Mouse (Mus musculus) CH12.LX (cell line): ENCODE data around the gene Terb1. TPM values are rescaled to one million over a fixed set of nuclear protein-coding genes. Genes with fewer than 3 reads are reported as not detected.

Experiments used
- DNase-seq: peaks from one replicate; pipeline ENCODE4 v3.0.0-alpha.2; 2013; ENCODE audit errors: extremely low read depth
- H3K27ac ChIP-seq: 2 replicates; pipeline ENCODE4 v1.5.1; 2012; ENCODE audit warnings: low read depth, mild to moderate bottlenecking, control low read depth, moderate library complexity; ENCODE audit not compliant: insufficient read depth
- H3K27me3 ChIP-seq: replicated peaks from 2 replicates; pipeline ENCODE3; 2012; ENCODE audit warnings: inconsistent platforms
- H3K36me3 ChIP-seq, 2 experiments: replicated peaks in 1 of 2; 2 replicates each; pipeline versions ENCODE3 to v1.6.1; 2012; ENCODE audit warnings: inconsistent platforms in 1 of 2, low read length in 1 of 2, mild to moderate bottlenecking in 1 of 2, mixed read lengths in 1 of 2, moderate library complexity in 1 of 2; ENCODE audit not compliant: control insufficient read depth in 1 of 2, insufficient read depth in 1 of 2
- H3K4me1 ChIP-seq, 2 experiments: 2 replicates each; pipeline ENCODE4 v1.6.1; 2012; ENCODE audit warnings: inconsistent platforms in 1 of 2, moderate library complexity in 1 of 2; ENCODE audit not compliant: insufficient read depth in 2 of 2, control insufficient read depth in 1 of 2
- H3K4me2 ChIP-seq: 2 replicates; pipeline ENCODE4 v1.6.1; 2012; ENCODE audit warnings: low read depth, mild to moderate bottlenecking, control low read depth; ENCODE audit not compliant: poor library complexity, insufficient read depth, severe bottlenecking
- H3K4me3 ChIP-seq, 3 experiments: fragments of 150-350 bp in 1 of 3; sonication (generic) in 1 of 3; replicated peaks in 1 of 3; 2 replicates each; pipeline versions ENCODE3 to v1.5.1; 2011 to 2012; ENCODE audit warnings: low read depth in 2 of 3, low read length in 2 of 3, mild to moderate bottlenecking in 2 of 3, moderate library complexity in 2 of 3, control low read depth in 1 of 3, improper control_type of control experiment in 1 of 3, inconsistent platforms in 1 of 3, mixed read lengths in 1 of 3; ENCODE audit not compliant: poor library complexity in 1 of 3
- H3K79me2 ChIP-seq: replicated peaks from 2 replicates; pipeline ENCODE4 v1.6.1; 2012; ENCODE audit warnings: mild to moderate bottlenecking, moderate library complexity; ENCODE audit not compliant: control insufficient read depth, poor library complexity, insufficient read depth, severe bottlenecking; ENCODE audit errors: extremely low read depth
- H3K9ac ChIP-seq: 2 replicates; pipeline ENCODE4 v1.6.1; 2012; ENCODE audit warnings: low read depth, mild to moderate bottlenecking, control low read depth, moderate library complexity; ENCODE audit not compliant: insufficient read depth
- H3K9me3 ChIP-seq: replicated peaks from 2 replicates; pipeline ENCODE3; 2012; ENCODE audit warnings: low read length, inconsistent platforms, mixed read lengths
- BHLHE40 ChIP-seq: IDR thresholded peaks from 2 replicates; pipeline ENCODE4 v1.6.1; 2011; ENCODE audit warnings: mild to moderate bottlenecking, low read depth, low read length, improper control_type of control experiment
- CTCF ChIP-seq, 2 experiments: IDR thresholded peaks in 1 of 2; conservative IDR thresholded peaks in 1 of 2; 2 replicates each; pipeline ENCODE4 v1.5.1; 2011 to 2012; ENCODE audit warnings: low read depth in 2 of 2, low read length in 2 of 2, improper control_type of control experiment in 1 of 2, inconsistent platforms in 1 of 2, mild to moderate bottlenecking in 1 of 2, moderate library complexity in 1 of 2
- HCFC1 ChIP-seq: IDR thresholded peaks from 2 replicates; pipeline ENCODE4 v1.6.1; 2012; ENCODE audit warnings: low read depth, mild to moderate bottlenecking, inconsistent platforms, low read length, improper control_type of control experiment
- JUN ChIP-seq: IDR thresholded peaks from 2 replicates; pipeline ENCODE4 v1.6.1; 2011; ENCODE audit warnings: low read depth, mild to moderate bottlenecking, low read length, improper control_type of control experiment, moderate library complexity; ENCODE audit not compliant: insufficient read depth
- JUND ChIP-seq: conservative IDR thresholded peaks from 2 replicates; pipeline ENCODE4 v1.6.1; 2011; ENCODE audit warnings: low read depth, low read length, improper control_type of control experiment
- KAT2A ChIP-seq: IDR thresholded peaks from 2 replicates; pipeline ENCODE4 v1.6.1; 2012; ENCODE audit warnings: low read length, improper control_type of control experiment, inconsistent platforms; ENCODE audit not compliant: insufficient replicate concordance
- MAFK ChIP-seq: IDR thresholded peaks from 2 replicates; pipeline ENCODE4 v1.6.1; 2011; ENCODE audit warnings: low read length, improper control_type of control experiment; ENCODE audit not compliant: insufficient replicate concordance
- MAZ ChIP-seq: IDR thresholded peaks from 2 replicates; pipeline ENCODE4 v1.6.1; 2012; ENCODE audit warnings: low read depth, mild to moderate bottlenecking, inconsistent platforms, low read length, improper control_type of control experiment, moderate library complexity
- MEF2A ChIP-seq: IDR thresholded peaks from 2 replicates; pipeline ENCODE4 v1.6.1; 2014; ENCODE audit warnings: low read depth, mild to moderate bottlenecking, inconsistent platforms, low read length, improper control_type of control experiment, borderline replicate concordance
- MXI1 ChIP-seq: IDR thresholded peaks from 2 replicates; pipeline ENCODE4 v1.6.1; 2011; ENCODE audit warnings: mild to moderate bottlenecking, low read depth, low read length, improper control_type of control experiment
- MYC ChIP-seq: IDR thresholded peaks from 2 replicates; pipeline ENCODE4 v1.6.1; 2011; ENCODE audit warnings: low read depth, mild to moderate bottlenecking, improper control_type of control experiment, low read length
- NELFE ChIP-seq: IDR thresholded peaks from 2 replicates; pipeline ENCODE4 v1.6.1; 2011; ENCODE audit warnings: low read depth, low read length, improper control_type of control experiment
- NRF1 ChIP-seq: IDR thresholded peaks from 2 replicates; pipeline ENCODE4 v1.6.1; 2014; ENCODE audit warnings: low read depth, mild to moderate bottlenecking, inconsistent platforms, low read length, improper control_type of control experiment, moderate library complexity
- PAX5 ChIP-seq: IDR thresholded peaks from 2 replicates; pipeline ENCODE4 v1.6.1; 2012; ENCODE audit warnings: low read length, inconsistent platforms, mixed read lengths
- POLR2AphosphoS2 ChIP-seq: IDR thresholded peaks from 2 replicates; pipeline ENCODE4 v1.6.1; 2011; ENCODE audit warnings: low read depth, low read length, improper control_type of control experiment
- RAD21 ChIP-seq: IDR thresholded peaks from 2 replicates; pipeline ENCODE4 v1.6.1; 2011; ENCODE audit warnings: low read depth, mild to moderate bottlenecking, low read length, improper control_type of control experiment, moderate library complexity
- RCOR1 ChIP-seq: conservative IDR thresholded peaks from 2 replicates; pipeline ENCODE4 v1.6.1; 2012; ENCODE audit warnings: low read depth, mild to moderate bottlenecking, inconsistent platforms, low read length, improper control_type of control experiment
- SIN3A ChIP-seq: IDR thresholded peaks from 2 replicates; pipeline ENCODE4 v1.6.1; 2012; ENCODE audit warnings: low read length, improper control_type of control experiment, inconsistent platforms
- SMC3 ChIP-seq: IDR thresholded peaks from 2 replicates; pipeline ENCODE4 v1.6.1; 2011; ENCODE audit warnings: low read depth, low read length, improper control_type of control experiment
- TBP ChIP-seq: conservative IDR thresholded peaks from 2 replicates; pipeline ENCODE4 v1.6.1; 2011; ENCODE audit warnings: low read depth, low read length, improper control_type of control experiment
- UBTF ChIP-seq: IDR thresholded peaks from 2 replicates; pipeline ENCODE4 v1.6.1; 2012; ENCODE audit warnings: low read depth, mild to moderate bottlenecking, inconsistent platforms, low read length, improper control_type of control experiment, moderate library complexity
- USF1 ChIP-seq: IDR thresholded peaks from 2 replicates; pipeline ENCODE4 v1.6.1; 2014; ENCODE audit warnings: low read depth, mild to moderate bottlenecking, inconsistent platforms, low read length, improper control_type of control experiment
- ZC3H11A ChIP-seq: IDR thresholded peaks from 2 replicates; pipeline ENCODE4 v1.6.1; 2012; ENCODE audit warnings: low read depth, mild to moderate bottlenecking, inconsistent platforms, low read length, improper control_type of control experiment
- ZMIZ1 ChIP-seq: IDR thresholded peaks from 2 replicates; pipeline ENCODE4 v1.6.1; 2012; ENCODE audit warnings: low read depth, mild to moderate bottlenecking, inconsistent platforms, low read length, improper control_type of control experiment
- dilution Hi-C: fragments of 300-500 bp; cut with MboI; formaldehyde crosslinking; loops from 2 replicates; pipeline ENCODE4 v1.14.3; 2020; ENCODE audit warnings: low sequenced_read_pairs; ENCODE audit not compliant: extremely low pct_unique_long_range_greater_than_20kb, extremely low pct_ligation_motif_present
- in situ Hi-C: fragments of 300-500 bp; cut with MboI; formaldehyde crosslinking; loops from 3 replicates; pipeline ENCODE4 v1.14.3; 2019; ENCODE audit warnings: low sequenced_read_pairs, low pct_ligation_motif_present, low pct_unique_long_range_greater_than_20kb, mixed read lengths
- polyA plus RNA-seq: library from polyadenylated mRNA; unstranded; fragments of >175 nt; gene quantifications from 2 replicates; pipeline ENCODE4 v1.2.1, GENCODE M21; 2012; ENCODE audit warnings: low read depth; ENCODE audit not compliant: insufficient read length
- total RNA-seq, 2 experiments: library from RNA; depleted of rRNA; stranded (reverse); fragments of 300-350 nt in 1 of 2; fragments of >200 nt in 1 of 2; gene quantifications; 2 replicates each; pipeline ENCODE4 v1.2.3; 2012 to 2014

Terb1 gene
- total and polyA plus RNA-seq, 3 experiments = not detected

- no peak for TF ChIP-seq SIN3A
These were observed 72.1 kb downstream of the Terb1 start (continued) for GRCm38 (mm10) chr8:104437494-104438135.

DNA sequence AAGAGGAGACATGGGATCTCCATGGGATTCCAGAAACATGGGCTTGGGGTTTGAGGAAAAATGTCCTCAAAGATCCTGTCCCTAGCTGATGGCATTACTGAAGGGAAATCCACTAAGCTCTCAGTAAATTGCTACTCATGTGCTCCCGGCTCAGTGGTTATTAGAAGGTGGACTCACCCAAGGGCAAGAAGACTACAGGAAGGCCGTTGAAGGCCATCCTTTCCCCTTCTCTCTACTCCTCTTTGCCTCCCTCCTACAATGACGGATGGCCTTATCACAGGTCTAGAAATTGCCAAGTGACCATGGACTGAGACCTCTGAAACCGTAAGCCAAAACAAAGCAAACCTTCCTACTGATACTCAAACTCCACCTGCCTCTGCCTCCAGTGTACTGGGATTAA is 73.1 kb downstream of the Terb1 start:
- peaks cover 5% of the 10 kb centered on the region; the same call in 1 of the 2 replicates for H3K79me2 ChIP-seq
- no peak overlapping the region for H3K27ac ChIP-seq
- peaks cover 5 to 17% of the 10 kb centered on the region in 2 experiments; a peak in 3 of 4 replicates for H3K4me1 ChIP-seq
- H3K9me3 ChIP-seq = peaks cover 2% of the 10 kb centered on the region
- dilution Hi-C loops (no loop called here), in situ Hi-C loops (no loop called here)
- H3K27me3 ChIP-seq = no peaks in the 10 kb centered on the region
- peaks cover 67 to 90% of the 10 kb centered on the region in 2 experiments for H3K36me3 ChIP-seq
- H3K4me2 ChIP-seq = no peak overlapping the region
- H3K4me3 ChIP-seq = no peak overlapping the region
- DNase-seq = no peak
- H3K9ac ChIP-seq = no peak overlapping the region
- no peak for TF ChIP-seq USF1
- TF ChIP-seq BHLHE40 = no peak
- no peak for TF ChIP-seq KAT2A
- no peak for TF ChIP-seq MAFK
- no peak for TF ChIP-seq SMC3
- no peak for TF ChIP-seq NELFE
- TF ChIP-seq MEF2A = no peak
- no peak for TF ChIP-seq RAD21
- no peak for TF ChIP-seq MYC
- TF ChIP-seq NRF1 = no peak

DNA sequence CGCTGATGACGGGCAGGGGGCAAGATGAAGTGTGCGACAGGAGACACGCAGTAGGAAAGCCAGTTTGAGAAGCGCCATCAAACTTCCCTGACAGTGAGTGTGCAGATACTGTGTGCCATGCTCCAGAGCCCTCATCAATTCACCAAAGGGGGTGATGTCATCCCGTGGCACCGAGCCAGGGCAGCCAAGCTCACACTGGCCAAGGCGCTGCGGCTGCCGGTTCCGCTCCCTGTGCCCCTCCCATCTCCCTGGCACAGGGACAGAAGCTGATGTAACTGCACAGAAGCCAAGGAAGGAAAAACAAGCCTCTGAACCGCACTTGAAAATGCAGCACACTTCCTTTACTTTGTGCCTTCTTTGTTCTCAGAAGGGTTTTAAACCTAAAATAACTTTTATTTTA is 73.7 kb downstream of the Terb1 start:
- H3K4me2 ChIP-seq = no peak overlapping the region
- peaks cover 72 to 93% of the 10 kb centered on the region in 2 experiments for H3K36me3 ChIP-seq
- dilution Hi-C loops = no loop called here
- H3K27ac ChIP-seq = no peak overlapping the region
- H3K79me2 ChIP-seq = no peaks in the 10 kb centered on the region
- DNase-seq = no peak
- no peaks in the 10 kb centered on the region for H3K27me3 ChIP-seq
- H3K4me1 ChIP-seq = peaks cover 1 to 12% of the 10 kb centered on the region in 2 experiments; a peak in 3 of 4 replicates
- TF ChIP-seq NRF1 (no peak), ZC3H11A (no peak), TBP (no peak), JUN (no peak), ZMIZ1 (no peak), PAX5 (no peak), SIN3A (no peak), POLR2AphosphoS2 (no peak), UBTF (no peak), CTCF (conservative IDR thresholded peaks at IDR 0.05 in 1 of 2, IDR thresholded peaks at IDR 0.05 in 1 of 2; ENCODE audit: low read depth in 2 of 2, low read length in 2 of 2) (no peak), RCOR1 (no peak), HCFC1 (no peak), MAZ (no peak), JUND (no peak), MXI1 (no peak)
- no peak overlapping the region for H3K9ac ChIP-seq
- peaks cover 2% of the 10 kb centered on the region for H3K9me3 ChIP-seq
- H3K4me3 ChIP-seq = no peak overlapping the region
- in situ Hi-C loops = no loop called here
